Mouse (Mus musculus) left cerebral cortex, adult 11 months (tissue): ENCODE data around the gene Nt5e.
"Not testable (repeated sequence)": the region's sequence is repeated elsewhere in the genome, so short reads cannot be mapped to it uniquely, and the experiment has no call there.

Experiments
- DNase-seq: peaks from one replicate; pipeline ENCODE4 v3.0.0; 2022; ENCODE audit warnings: low spot score

Nt5e gene

GRCm38 (mm10) chr9:88326930-88327901 is at the start of gene Nt5e:
Nt5e (plus strand) TSS chr9:88327197.
- DNase-seq = peak; percentile 50

- DNase-seq = no peak
Observed at GRCm38 (mm10) chr9:88277588-88277987, 49.4 kb upstream of the Nt5e start.

- DNase-seq = no peak
Observed at GRCm38 (mm10) chr9:88279728-88280127, 47.3 kb upstream of the Nt5e start.

- DNase-seq = no peak
Observed at GRCm38 (mm10) chr9:88289568-88290168, 37.3 kb upstream of the Nt5e start.

- DNase-seq = no peak
Observed at GRCm38 (mm10) chr9:88292836-88293370, 34.1 kb upstream of the Nt5e start.

- DNase-seq = no peak
Observed at GRCm38 (mm10) chr9:88295798-88296197, 31.2 kb upstream of the Nt5e start.

- DNase-seq = no peak
Observed at GRCm38 (mm10) chr9:88296321-88296720, 30.7 kb upstream of the Nt5e start.

- not testable (repeated sequence) for DNase-seq
Observed at GRCm38 (mm10) chr9:88297244-88297643, 29.8 kb upstream of the Nt5e start.

GRCm38 (mm10) chr9:88297871-88298658 is 28.9 kb upstream of the Nt5e start:
- no peak for DNase-seq

GRCm38 (mm10) chr9:88307019-88307618 is 19.9 kb upstream of the Nt5e start:
- DNase-seq = no peak

GRCm38 (mm10) chr9:88309127-88309526 is 17.9 kb upstream of the Nt5e start:
- no peak for DNase-seq

- no peak for DNase-seq
Observed at GRCm38 (mm10) chr9:88319226-88319625, 7.8 kb upstream of the Nt5e start.

- DNase-seq = no peak
Observed at GRCm38 (mm10) chr9:88324616-88325015, 2.4 kb upstream of the Nt5e start.

- no peak for DNase-seq
Observed at GRCm38 (mm10) chr9:88328666-88329065, 1.7 kb downstream of the Nt5e start.

GRCm38 (mm10) chr9:88329166-88329748 is 2.3 kb downstream of the Nt5e start:
- no peak for DNase-seq

GRCm38 (mm10) chr9:88330316-88330715 is 3.3 kb downstream of the Nt5e start:
- DNase-seq = no peak

- DNase-seq = no peak
Observed at GRCm38 (mm10) chr9:88332447-88332846, 5.5 kb downstream of the Nt5e start.

GRCm38 (mm10) chr9:88335839-88336238 is 8.8 kb downstream of the Nt5e start:
- no peak for DNase-seq

- DNase-seq = no peak
Observed at GRCm38 (mm10) chr9:88340819-88341218, 13.8 kb downstream of the Nt5e start.

- DNase-seq = no peak
Observed at GRCm38 (mm10) chr9:88342241-88342640, 15.2 kb downstream of the Nt5e start.

GRCm38 (mm10) chr9:88342701-88343100 is 15.7 kb downstream of the Nt5e start:
- no peak for DNase-seq
